Mouse (Mus musculus) intestine, embryonic 14.5 days (tissue): ENCODE results near the gene Tent2. TPM values are rescaled to one million over a fixed set of nuclear protein-coding genes. Genes with fewer than 3 reads are reported as not detected.

Experiments used
- ATAC-seq: fragments of 200-750 bp; cut with Nextera tagmentation; replicated peaks from 2 replicates; pipeline ENCODE4 v1.8.0; 2017; ENCODE audit warnings: low read depth, moderate number of reproducible peaks, moderate TSS enrichment, moderate library complexity; ENCODE audit not compliant: low FRiP score, low TSS enrichment
- DNase-seq: peaks from one replicate; pipeline ENCODE4 v3.0.0-alpha.2; 2018; ENCODE audit warnings: low spot score
- H3K27ac ChIP-seq: fragments of 300-500 bp; sonication (generic); 2 replicates; pipeline ENCODE4 v1.5.1; 2014; ENCODE audit warnings: low read depth, mild to moderate bottlenecking, control low read depth
- H3K27me3 ChIP-seq: fragments of 300-500 bp; sonication (generic); replicated peaks from 2 replicates; pipeline ENCODE4 v1.6.1; 2014; ENCODE audit warnings: low read length, control low read depth; ENCODE audit not compliant: control insufficient read depth, insufficient read depth
- H3K36me3 ChIP-seq: fragments of 300-500 bp; sonication (generic); 2 replicates; pipeline ENCODE4 v1.6.1; 2014; ENCODE audit warnings: low read length, control low read depth; ENCODE audit not compliant: control insufficient read depth, insufficient read depth
- H3K4me1 ChIP-seq: fragments of 300-500 bp; sonication (generic); replicated peaks from 2 replicates; pipeline ENCODE4 v1.6.1; 2014; ENCODE audit warnings: low read length, control low read depth, mixed read lengths; ENCODE audit not compliant: control insufficient read depth, insufficient read depth
- H3K4me2 ChIP-seq: fragments of 300-500 bp; sonication (generic); 2 replicates; pipeline ENCODE4 v1.6.1; 2014; ENCODE audit warnings: low read length
- H3K4me3 ChIP-seq: fragments of 300-500 bp; sonication (generic); 2 replicates; pipeline ENCODE4 v1.5.1; 2014; ENCODE audit warnings: low read depth, low read length, control low read depth, mixed read lengths
- H3K9ac ChIP-seq: fragments of 300-500 bp; sonication (generic); 2 replicates; pipeline ENCODE4 v1.6.1; 2014; ENCODE audit warnings: mild to moderate bottlenecking, low read length
- H3K9me3 ChIP-seq: fragments of 300-500 bp; sonication (generic); 2 replicates; pipeline ENCODE4 v1.6.1; 2016; ENCODE audit warnings: low read length, control low read depth; ENCODE audit not compliant: control insufficient read depth
- whole genome bisulfite sequencing: fragments of 180-500 bp; shearing (Covaris S2); extraction: QIAGEN DNeasy Blood & Tissue Kit; methylation state at CpG from one replicate; pipeline ENCODE4 v1.1.7; 2014; 5-methylcytosine and 5-hydroxymethylcytosine counted together
- polyA plus RNA-seq: library from polyadenylated mRNA; unstranded; fragments of >200 nt; fragmentation: Nextera tagmentation; extraction: Ambion mirVana; gene quantifications from 2 replicates; pipeline ENCODE4 v1.2.1, GENCODE M21; 2014

Tent2 gene
- polyA plus RNA-seq, 1 experiment from 2014 or later = 74.0 TPM

DNA sequence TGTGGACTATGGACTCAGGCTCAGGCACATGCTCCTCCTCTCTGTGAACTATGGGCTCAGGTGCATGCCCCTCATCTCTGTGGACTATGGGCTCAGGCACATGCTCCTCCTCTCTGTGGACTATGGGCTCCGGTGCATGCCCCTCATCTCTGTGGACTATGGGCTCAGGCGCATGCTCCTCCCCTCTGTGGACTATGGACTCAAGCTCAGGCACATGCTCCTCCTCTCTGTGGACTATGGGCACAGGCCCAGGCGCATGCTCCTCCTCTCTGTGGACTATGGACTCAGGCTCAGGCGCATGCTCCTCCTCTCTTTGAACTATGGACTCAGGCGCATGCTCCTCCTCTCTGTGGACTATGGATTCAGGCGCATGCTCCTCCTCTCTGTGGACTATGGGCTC, 95.5 kb downstream of the Tent2 start:
- Histone ChIP-seq H3K4me3 (no peak overlapping the region), H3K36me3 (no peaks in the 10 kb centered on the region), H3K27me3 (no peaks in the 10 kb centered on the region), H3K9me3 (no peaks in the 10 kb centered on the region), H3K4me1 (no peaks in the 10 kb centered on the region), H3K9ac (no peak overlapping the region), H3K27ac (no peak overlapping the region), H3K4me2 (no peak overlapping the region)
- DNase-seq (no peak), ATAC-seq (no peak)
- 94% methylated on average over 6 of the region's 6 CpGs for WGBS

Other genes with a start within 250 kb of the Tent2 start
- 0.16 and 0.20 TPM in 2 replicates for gene Cmya5, start 47.7 kb downstream of the Tent2 start, polyA plus RNA-seq
- gene Homer1, start 107.2 kb upstream of the Tent2 start, polyA plus RNA-seq = 7.2 and 7.3 TPM in 2 replicates